Mouse (Mus musculus) embryonic facial prominence, embryonic 15.5 days (tissue): ENCODE data around the gene Lmo7. TPM values are rescaled to one million over a fixed set of nuclear protein-coding genes. Genes with fewer than 3 reads are reported as not detected.

Experiments
- ATAC-seq: fragments of 200-750 bp; cut with Nextera tagmentation; 2 replicates; pipeline ENCODE4 v1.8.0; 2017; ENCODE audit warnings: low read depth, moderate TSS enrichment; ENCODE audit not compliant: insufficient number of reproducible peaks, low FRiP score, low TSS enrichment
- H3K27ac ChIP-seq: fragments of 300-500 bp; sonication (generic); replicated peaks from 2 replicates; pipeline ENCODE4 v1.5.1; 2015; ENCODE audit warnings: mild to moderate bottlenecking, inconsistent platforms
- H3K27me3 ChIP-seq: fragments of 300-500 bp; sonication (generic); 2 replicates; pipeline ENCODE4 v1.6.1; 2015; ENCODE audit warnings: inconsistent platforms
- H3K36me3 ChIP-seq: fragments of 300-500 bp; sonication (generic); 2 replicates; pipeline ENCODE4 v1.6.1; 2015; ENCODE audit warnings: mild to moderate bottlenecking, inconsistent platforms
- H3K4me1 ChIP-seq: fragments of 300-500 bp; sonication (generic); 2 replicates; pipeline ENCODE4 v1.6.1; 2015; ENCODE audit warnings: inconsistent platforms
- H3K4me2 ChIP-seq: fragments of 300-500 bp; sonication (generic); replicated peaks from 2 replicates; pipeline ENCODE4 v1.6.1; 2015; ENCODE audit warnings: mild to moderate bottlenecking, inconsistent platforms
- H3K4me3 ChIP-seq: fragments of 300-500 bp; sonication (generic); replicated peaks from 2 replicates; pipeline ENCODE4 v1.5.1; 2015; ENCODE audit warnings: mild to moderate bottlenecking, inconsistent platforms
- H3K9ac ChIP-seq: fragments of 300-500 bp; sonication (generic); 2 replicates; pipeline ENCODE4 v1.6.1; 2015; ENCODE audit warnings: inconsistent platforms
- H3K9me3 ChIP-seq: fragments of 300-500 bp; sonication (generic); replicated peaks from 2 replicates; pipeline ENCODE4 v1.6.1; 2016; ENCODE audit warnings: inconsistent platforms
- WGBS: fragments of 180-500 bp; shearing (Covaris S2); methylation state at CpG from one replicate; pipeline ENCODE4 v1.1.7; 2015; 5-methylcytosine and 5-hydroxymethylcytosine counted together
- polyA plus RNA-seq: library from polyadenylated mRNA; unstranded; fragments of >200 nt; fragmentation: Nextera tagmentation; extraction: Ambion mirVana; gene quantifications from 2 replicates; pipeline ENCODE4 v1.2.1, GENCODE M21; 2015

The Lmo7 gene
- polyA plus RNA-seq, 1 experiment from 2014 or later, result 39.3 TPM

DNA sequence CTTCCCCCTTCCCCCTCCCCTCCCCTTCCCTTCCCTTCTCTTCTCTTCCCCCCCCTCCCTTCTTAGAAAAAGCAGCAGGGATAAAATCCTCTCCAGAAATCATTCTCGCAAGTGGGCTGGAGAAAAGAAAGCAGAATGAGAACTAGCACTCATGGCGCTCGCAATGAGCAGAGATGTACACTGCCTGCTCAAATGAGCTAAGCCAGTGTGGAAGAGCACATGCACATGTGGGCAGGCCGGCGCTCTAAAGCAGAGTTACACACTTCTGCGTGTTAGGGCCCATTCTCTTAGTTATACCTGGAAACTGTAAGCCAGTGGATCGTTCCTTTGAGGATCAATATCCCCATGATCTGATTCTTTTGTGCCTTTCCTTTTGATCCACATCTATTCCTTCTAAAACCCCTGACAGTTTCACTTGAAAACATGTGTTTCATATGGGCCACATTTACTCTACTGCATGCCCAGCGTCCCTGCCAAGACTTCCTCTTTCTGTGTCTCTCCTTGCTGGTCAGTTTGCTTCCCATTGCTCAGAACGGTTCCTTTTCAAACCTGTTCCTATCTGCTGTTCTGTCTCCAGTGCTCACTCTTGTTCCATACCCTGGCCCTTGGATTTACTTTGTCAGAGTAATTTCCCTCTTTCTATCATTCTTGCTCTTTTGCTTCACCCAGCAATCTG, 224.2 kb downstream of the Lmo7 start:
- H3K4me1 ChIP-seq, result no peaks in the 10 kb centered on the region
- no peak overlapping the region for H3K27ac ChIP-seq
- no peaks in the 10 kb centered on the region for H3K36me3 ChIP-seq
- H3K4me3 ChIP-seq, result no peak overlapping the region
- no peak overlapping the region for H3K4me2 ChIP-seq
- H3K9ac ChIP-seq, result no peak overlapping the region
- no peaks in the 10 kb centered on the region for H3K9me3 ChIP-seq
- 79% methylated on average over 9 of the region's 9 CpGs for WGBS
- no peaks in the 10 kb centered on the region for H3K27me3 ChIP-seq
- no peak for ATAC-seq

DNA sequence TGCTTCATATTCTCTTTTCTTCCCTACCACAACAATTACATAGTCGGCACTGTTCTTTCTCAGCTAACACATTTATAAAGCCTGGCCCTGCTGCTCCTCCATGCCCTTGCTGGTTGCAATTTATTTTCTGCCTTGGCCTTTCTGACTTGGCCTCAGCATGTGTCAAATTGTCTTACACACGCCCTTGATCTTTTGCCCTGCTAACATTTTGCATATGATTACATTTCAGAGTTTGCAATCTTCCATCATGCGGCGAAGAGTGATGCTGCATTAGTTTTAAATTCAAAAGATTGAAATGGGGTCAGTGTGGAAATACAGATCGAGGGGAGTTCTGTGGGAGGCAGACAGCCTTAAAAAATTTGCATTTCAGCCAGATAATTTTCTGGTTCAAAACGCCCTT, 234.6 kb downstream of the Lmo7 start:
- WGBS, result 60% methylated on average over 6 of the region's 6 CpGs
- Histone ChIP-seq H3K36me3 (no peaks in the 10 kb centered on the region), H3K27me3 (no peaks in the 10 kb centered on the region), H3K27ac (no peak overlapping the region), H3K9ac (no peak overlapping the region), H3K4me3 (no peak overlapping the region), H3K9me3 (no peaks in the 10 kb centered on the region), H3K4me2 (no peak overlapping the region), H3K4me1 (no peaks in the 10 kb centered on the region)
- no peak for ATAC-seq

DNA sequence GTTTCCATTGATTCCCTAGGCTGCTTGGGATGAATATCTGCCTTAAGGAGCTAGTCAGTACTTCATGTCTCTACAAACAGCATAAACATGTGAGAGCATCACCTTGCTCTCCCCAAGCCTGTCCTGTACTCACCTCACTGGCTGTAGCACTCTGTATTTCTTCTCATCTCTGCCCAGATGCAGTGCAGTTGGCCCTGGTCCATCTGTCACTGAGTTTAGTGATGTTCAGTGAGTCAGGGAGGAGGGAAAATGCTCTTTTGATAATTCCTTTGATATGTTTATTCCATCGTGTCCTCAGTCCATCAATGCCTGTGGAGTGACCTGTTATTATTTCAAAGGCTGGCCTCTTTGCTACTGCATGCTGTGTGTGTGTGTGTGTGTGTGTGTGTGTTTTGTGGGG, 235.2 kb downstream of the Lmo7 start:
- no peak for ATAC-seq

DNA sequence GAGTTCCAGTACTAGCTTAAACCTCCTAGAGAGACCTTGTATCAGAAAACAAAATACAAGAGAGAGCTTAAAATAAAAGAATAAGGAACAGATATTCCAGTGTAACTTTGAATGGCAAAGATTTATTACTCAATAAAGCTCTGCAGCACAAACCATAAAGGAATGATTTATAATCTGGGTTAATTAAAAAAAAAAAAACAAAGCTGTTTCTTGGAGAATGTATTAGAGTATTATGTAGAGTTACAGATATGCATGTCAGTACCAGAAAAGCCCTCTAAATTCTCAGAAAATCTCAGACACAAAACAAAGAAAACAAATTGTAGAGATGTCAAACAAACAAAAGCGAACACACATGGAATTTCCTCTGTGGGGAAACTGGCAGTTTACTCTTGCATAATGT, 243.0 kb downstream of the Lmo7 start:
- 63% methylated on average over 1 of the region's 1 CpGs for WGBS

More for the DNA sequence above, 235.2 kb downstream of the Lmo7 start:
- H3K9ac ChIP-seq, result no peak overlapping the region
- no peak overlapping the region for H3K27ac ChIP-seq
- H3K4me1 ChIP-seq, result no peaks in the 10 kb centered on the region
- H3K4me3 ChIP-seq, result no peak overlapping the region
- H3K36me3 ChIP-seq, result no peaks in the 10 kb centered on the region
- WGBS, result 65% methylated on average over 1 of the region's 1 CpGs
- no peaks in the 10 kb centered on the region for H3K27me3 ChIP-seq
- no peaks in the 10 kb centered on the region for H3K9me3 ChIP-seq
- H3K4me2 ChIP-seq, result no peak overlapping the region

DNA sequence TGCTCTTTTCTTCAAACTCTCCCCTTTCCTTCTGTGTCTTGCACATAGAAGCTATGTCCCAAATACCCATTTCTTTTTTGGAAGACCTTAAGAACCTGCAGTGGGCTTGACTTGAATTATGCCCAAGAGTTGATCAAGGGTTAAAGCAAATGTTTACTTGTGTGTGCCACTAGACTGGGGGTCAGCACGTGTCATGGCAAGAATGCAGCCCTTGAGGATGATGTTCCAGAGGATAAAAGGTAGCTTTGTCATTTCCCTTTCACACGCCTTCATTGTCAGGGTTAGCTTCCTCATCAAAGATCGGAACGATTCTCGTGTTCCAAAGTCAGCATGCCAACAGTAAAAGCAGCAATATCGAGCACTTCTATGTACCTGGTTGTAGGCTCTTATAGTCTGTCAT, 243.4 kb downstream of the Lmo7 start:
- H3K4me2 ChIP-seq, result no peak overlapping the region
- H3K4me1 ChIP-seq, result no peaks in the 10 kb centered on the region; the same call in 1 of the 2 replicates
- H3K9ac ChIP-seq, result no peak overlapping the region
- no peaks in the 10 kb centered on the region for H3K36me3 ChIP-seq
- no peak for ATAC-seq
- H3K4me3 ChIP-seq, result no peak overlapping the region
- no peaks in the 10 kb centered on the region for H3K9me3 ChIP-seq
- WGBS, result 29% methylated on average over 6 of the region's 6 CpGs
- no peak overlapping the region for H3K27ac ChIP-seq
- no peaks in the 10 kb centered on the region for H3K27me3 ChIP-seq

More for the DNA sequence above, 243.0 kb downstream of the Lmo7 start:
- Histone ChIP-seq H3K27ac (no peak overlapping the region), H3K4me1 (no peaks in the 10 kb centered on the region; the same call in 1 of the 2 replicates), H3K9ac (no peak overlapping the region), H3K27me3 (no peaks in the 10 kb centered on the region), H3K36me3 (no peaks in the 10 kb centered on the region), H3K4me2 (no peak overlapping the region), H3K9me3 (no peaks in the 10 kb centered on the region), H3K4me3 (no peak overlapping the region)
- ATAC-seq, result no peak

DNA sequence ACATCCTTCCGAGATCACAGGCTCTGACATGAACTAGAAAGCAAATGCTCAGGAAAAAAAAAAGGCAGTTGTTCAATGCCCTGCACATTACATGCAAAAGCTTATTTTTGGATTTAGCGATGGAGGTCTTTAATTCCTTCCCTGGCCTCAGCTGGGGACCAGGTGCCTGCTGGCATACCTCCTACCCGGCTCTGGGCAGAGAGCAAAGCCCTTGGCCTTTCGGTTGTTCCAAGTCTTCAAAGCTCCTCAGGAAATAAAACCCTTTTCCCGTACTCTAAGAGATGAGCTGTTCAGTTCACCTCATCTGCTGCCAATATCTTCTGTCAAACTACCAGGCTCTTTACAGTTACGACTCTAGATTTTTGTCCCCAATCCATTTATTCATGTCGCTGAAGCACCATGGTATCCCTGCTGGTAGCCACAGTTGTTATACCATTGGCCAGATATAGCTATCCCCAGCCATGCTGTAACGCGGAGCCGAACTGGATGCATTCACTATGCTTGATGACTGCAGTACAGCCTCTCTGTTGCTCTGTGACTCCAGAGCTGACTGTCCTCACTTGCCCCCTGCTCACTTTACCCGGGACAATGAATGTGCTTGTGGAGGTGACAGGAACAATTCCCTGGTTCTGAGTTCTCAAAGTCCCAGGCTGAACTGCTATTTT, 246.4 kb downstream of the Lmo7 start:
- Histone ChIP-seq H3K27ac (no peak overlapping the region), H3K9me3 (no peaks in the 10 kb centered on the region), H3K4me3 (no peak overlapping the region), H3K27me3 (no peaks in the 10 kb centered on the region), H3K4me1 (no peaks in the 10 kb centered on the region; the same call in 1 of the 2 replicates), H3K9ac (no peak overlapping the region), H3K4me2 (no peak overlapping the region), H3K36me3 (no peaks in the 10 kb centered on the region)
- 64% methylated on average over 11 of the region's 11 CpGs for WGBS
- ATAC-seq, result no peak

Other genes with a start within 250 kb of the Lmo7 start
- 14.6 and 15.1 TPM in 2 replicates for gene Tbc1d4, start 120.8 kb upstream of the Lmo7 start, polyA plus RNA-seq
- gene Commd6, start 89.3 kb upstream of the Lmo7 start, polyA plus RNA-seq, result 89.7 and 90.5 TPM in 2 replicates
- 103 TPM in 2 replicates for gene Uchl3, start 76.0 kb upstream of the Lmo7 start, polyA plus RNA-seq
- gene Gm9922, start 143 bp upstream of the Lmo7 start, polyA plus RNA-seq, result 4.8 and 5.9 TPM in 2 replicates